Mouse (Mus musculus): ENCODE measurements around the gene Nepro.

DNA sequence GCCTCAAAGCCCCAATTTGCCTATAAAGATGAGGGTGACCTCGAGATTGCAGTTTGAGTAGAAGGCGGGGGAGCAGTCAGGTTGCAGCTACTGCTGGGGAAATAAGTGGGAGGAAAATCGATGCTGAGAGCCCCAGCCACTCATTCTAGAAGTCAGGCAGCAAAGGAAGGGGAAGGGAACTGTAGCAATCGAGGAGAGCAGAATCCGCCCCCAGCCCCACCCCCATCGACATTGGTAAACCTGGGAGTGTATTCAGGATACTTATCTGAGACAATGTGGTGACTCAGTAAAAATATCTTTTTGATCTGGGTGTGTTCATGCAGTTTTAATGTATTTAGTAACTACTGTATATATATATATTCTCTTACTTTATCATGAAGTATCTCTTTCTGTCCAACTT is 48.5 kb downstream of the Nepro start:
- TF ChIP-seq POLR2A (IDR thresholded peaks at IDR 0.05; ENCODE audit: borderline replicate concordance, extremely low read depth, insufficient read depth, insufficient read length, poor library complexity, severe bottlenecking) (no peak), CTCF (IDR thresholded peaks at IDR 0.05; ENCODE audit: borderline replicate concordance, extremely low read depth, insufficient read depth, insufficient read length) (no peak)

Measured in brain, embryonic 14.5 days (tissue).